Mouse (Mus musculus) bone marrow macrophage, adult 2 months (primary cell): Measurements from ENCODE around the gene Mrps34. TPM values are rescaled to one million over a fixed set of nuclear protein-coding genes. Genes with fewer than 3 reads are reported as not detected.
A peak's percentile ranks its signal among the peaks of the same experiment; 100 is the strongest.

ENCODE experiments used
- H3K27ac ChIP-seq: 2 replicates; pipeline ENCODE4 v1.5.1; 2012; ENCODE audit warnings: low read depth, low read length; ENCODE audit not compliant: insufficient read depth
- H3K4me1 ChIP-seq: 2 replicates; pipeline ENCODE4 v1.6.1; 2012; ENCODE audit warnings: low read length; ENCODE audit not compliant: control insufficient read depth, insufficient read depth
- H3K4me3 ChIP-seq: 2 replicates; pipeline ENCODE4 v1.5.1; 2012; ENCODE audit warnings: mild to moderate bottlenecking, low read length, moderate library complexity; ENCODE audit not compliant: insufficient read depth
- CTCF ChIP-seq: IDR thresholded peaks from 2 replicates; pipeline ENCODE4 v1.5.1; 2012; ENCODE audit warnings: low read depth, mild to moderate bottlenecking, low read length, moderate library complexity
- POLR2A ChIP-seq: IDR thresholded peaks from 2 replicates; pipeline ENCODE4 v1.6.1; 2012; ENCODE audit warnings: mild to moderate bottlenecking, low read depth, low read length, borderline replicate concordance
- polyA plus RNA-seq: library from polyadenylated mRNA; stranded (reverse); fragments of >200 nt; gene quantifications from 2 replicates; pipeline ENCODE4 v1.2.4, GENCODE M21; 2012; ENCODE audit not compliant: missing spikeins, insufficient read depth, insufficient read length

Gene Mrps34
- 25.6 and 34.9 TPM in 2 replicates for polyA plus RNA-seq

DNA sequence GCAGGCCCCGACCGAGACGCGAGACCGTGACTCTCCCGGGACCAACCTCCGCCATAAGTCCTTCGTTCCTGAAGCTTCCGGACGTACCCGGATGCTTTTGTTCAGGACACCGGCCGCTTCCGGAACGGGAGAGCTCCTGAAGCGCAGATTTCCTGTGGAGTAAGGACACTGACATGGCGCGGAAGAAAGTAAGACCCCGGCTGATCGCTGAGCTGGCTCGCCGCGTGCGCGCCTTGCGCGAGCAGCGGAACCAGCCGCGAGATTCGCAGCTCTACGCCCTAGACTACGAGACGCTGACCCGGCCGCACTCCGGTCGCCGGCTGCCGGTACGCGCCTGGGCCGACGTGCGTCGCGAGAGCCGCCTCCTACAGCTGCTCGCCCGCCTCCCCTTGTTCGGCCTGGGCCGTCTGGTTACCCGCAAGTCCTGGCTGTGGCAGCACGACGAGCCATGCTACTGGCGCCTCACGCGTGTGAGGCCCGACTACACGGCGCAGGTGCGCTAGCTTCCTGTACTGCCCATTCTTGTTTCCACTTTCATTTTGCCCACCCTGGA is at the start of gene Mrps34, which contains the start of gene Eme2:
Gene Mrps34 (plus strand): TSS at position 122 of the 553 bp plus-strand sequence.
Gene Eme2 (minus strand): TSS at position 93 of the 553 bp plus-strand sequence.
- Histone ChIP-seq H3K27ac (peak within 1 kb of the TSS; percentile 59), H3K4me3 (peak within 1 kb of the TSS; percentile 100), H3K4me1 (0 out of 2 replicates have a peak, but pooled peaks cover 4% of the 10 kb centered on the region)
- no peak for TF ChIP-seq CTCF
- TF ChIP-seq POLR2A, result peak; percentile 56; the same call in 1 of the 2 replicates

DNA sequence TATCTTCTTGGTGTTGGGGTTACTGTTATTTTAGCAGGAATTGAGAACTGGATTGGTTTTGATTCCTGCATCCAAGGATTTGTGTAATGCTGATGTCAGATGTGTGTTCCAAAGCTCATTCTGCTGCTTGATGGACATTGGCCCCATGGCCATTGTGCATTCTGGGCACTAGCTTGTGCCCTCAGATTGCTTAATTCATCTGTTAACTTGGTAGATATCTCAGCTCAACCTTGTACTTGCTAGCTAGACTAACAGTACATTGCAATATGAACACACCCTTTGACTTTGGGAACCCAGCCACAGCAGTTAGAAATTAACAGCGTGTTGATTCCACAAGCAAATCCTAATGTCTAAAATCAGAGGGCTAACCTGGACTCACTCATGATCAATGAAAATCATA is 47.5 kb upstream of the Mrps34 start:
- Histone ChIP-seq H3K4me1 (peaks cover 12% of the 10 kb centered on the region), H3K4me3 (no peak overlapping the region), H3K27ac (no peak overlapping the region)
- no peak for TF ChIP-seq POLR2A
- TF ChIP-seq CTCF, result no peak

DNA sequence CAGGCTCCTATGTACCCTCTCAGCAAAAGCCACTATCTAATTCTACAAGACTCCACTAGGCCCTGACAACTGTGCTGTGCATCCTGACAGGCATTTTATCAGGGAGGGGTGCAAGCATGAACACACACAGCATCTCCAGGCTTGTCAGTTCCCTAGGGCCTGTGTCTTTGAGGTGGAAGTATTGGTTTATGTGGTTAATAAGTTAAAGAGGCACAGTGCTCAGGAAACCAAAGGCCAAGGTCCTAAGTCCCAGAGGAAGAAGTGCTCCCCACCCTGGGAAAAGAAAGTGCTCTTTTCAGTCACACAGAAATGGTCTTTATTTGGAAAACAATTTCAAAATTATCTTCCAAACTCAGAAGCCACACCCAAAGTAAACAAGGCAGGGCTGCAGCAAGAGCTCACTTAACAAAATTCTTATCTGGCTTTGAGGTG is 46.3 kb upstream of the Mrps34 start:
- peak overlapping the region; percentile 69 for H3K27ac ChIP-seq
- TF ChIP-seq CTCF, result no peak
- peaks cover 12% of the 10 kb centered on the region for H3K4me1 ChIP-seq
- peak overlapping the region; percentile 60 for H3K4me3 ChIP-seq

DNA sequence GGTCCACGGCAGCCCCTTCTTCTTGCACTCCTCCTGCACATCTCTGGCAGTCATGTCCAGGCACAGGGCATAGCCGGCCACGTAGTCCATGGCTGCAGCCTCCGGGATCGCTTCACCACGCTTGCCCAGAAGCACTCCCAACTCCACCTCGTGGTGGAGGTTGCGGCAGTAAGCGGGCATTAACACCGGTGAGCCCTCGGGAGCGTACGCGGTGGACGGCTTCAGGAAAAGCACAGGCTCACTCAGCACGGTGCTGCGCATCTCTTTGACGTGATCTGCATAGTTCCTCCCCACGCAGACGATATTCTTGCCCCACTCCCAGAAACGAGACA is 45.2 kb upstream of the Mrps34 start:
- TF ChIP-seq POLR2A (peak; percentile 13; the same call in 1 of the 2 replicates), CTCF (no peak)
- peak overlapping the region; percentile 75 for H3K4me3 ChIP-seq
- H3K4me1 ChIP-seq, result peaks cover 12% of the 10 kb centered on the region
- H3K27ac ChIP-seq, result peak overlapping the region; percentile 82

DNA sequence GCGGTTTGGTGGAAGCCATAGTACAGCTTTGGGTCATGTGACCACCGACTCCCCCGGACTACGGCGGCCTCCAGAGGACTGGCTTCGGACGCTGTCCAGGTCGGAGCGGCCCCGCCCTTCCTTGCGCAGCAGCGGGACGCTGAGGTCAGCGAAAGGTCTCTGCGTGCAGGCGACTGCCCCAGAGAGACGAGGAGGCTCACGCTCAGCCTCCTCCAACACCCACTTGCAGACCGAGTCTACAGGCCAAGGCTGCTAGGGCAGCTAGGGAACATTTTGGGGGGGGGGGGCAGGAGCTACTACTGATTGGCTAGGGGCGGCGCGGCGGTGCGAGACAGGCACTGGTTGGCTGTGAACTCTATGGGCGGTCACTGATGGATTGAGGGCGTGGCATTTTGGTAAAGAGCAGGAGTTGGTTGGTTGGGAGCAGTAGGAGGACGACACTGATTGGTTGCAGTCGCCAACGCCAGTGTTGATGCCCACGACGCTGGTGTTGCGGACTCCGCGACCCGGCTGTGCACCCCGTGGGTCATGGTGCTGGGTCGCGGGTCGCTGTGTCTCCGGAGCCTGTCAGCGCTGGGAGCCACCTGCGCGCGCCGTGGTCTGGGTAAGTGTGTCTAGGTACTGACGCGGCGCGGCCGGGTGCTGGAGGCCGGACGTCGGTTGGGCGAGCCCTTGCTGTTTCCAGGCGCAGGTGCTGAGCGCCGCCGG is 44.7 kb upstream of the Mrps34 start, which contains the start of gene Fahd1:
Gene Fahd1 (minus strand): TSS at position 300 of the 708 bp plus-strand sequence.
- Histone ChIP-seq H3K4me3 (peak within 1 kb of the TSS; percentile 87), H3K27ac (peak within 1 kb of the TSS; percentile 82), H3K4me1 (peaks cover 11% of the 10 kb centered on the region)
- no peak for TF ChIP-seq CTCF
- TF ChIP-seq POLR2A, result no peak; the same call in 1 of the 2 replicates

- Histone ChIP-seq H3K4me3 (peak overlapping the region; percentile 87), H3K27ac (peak overlapping the region; percentile 73), H3K4me1 (peaks cover 14% of the 10 kb centered on the region)
- TF ChIP-seq CTCF, result 0 out of 2 replicates have a peak, but pooled peaks have one; percentile 10
- TF ChIP-seq POLR2A, result no peak
These were observed 44.2 kb upstream of the Mrps34 start for GRCm38 (mm10) chr17:24850773-24851127.

DNA sequence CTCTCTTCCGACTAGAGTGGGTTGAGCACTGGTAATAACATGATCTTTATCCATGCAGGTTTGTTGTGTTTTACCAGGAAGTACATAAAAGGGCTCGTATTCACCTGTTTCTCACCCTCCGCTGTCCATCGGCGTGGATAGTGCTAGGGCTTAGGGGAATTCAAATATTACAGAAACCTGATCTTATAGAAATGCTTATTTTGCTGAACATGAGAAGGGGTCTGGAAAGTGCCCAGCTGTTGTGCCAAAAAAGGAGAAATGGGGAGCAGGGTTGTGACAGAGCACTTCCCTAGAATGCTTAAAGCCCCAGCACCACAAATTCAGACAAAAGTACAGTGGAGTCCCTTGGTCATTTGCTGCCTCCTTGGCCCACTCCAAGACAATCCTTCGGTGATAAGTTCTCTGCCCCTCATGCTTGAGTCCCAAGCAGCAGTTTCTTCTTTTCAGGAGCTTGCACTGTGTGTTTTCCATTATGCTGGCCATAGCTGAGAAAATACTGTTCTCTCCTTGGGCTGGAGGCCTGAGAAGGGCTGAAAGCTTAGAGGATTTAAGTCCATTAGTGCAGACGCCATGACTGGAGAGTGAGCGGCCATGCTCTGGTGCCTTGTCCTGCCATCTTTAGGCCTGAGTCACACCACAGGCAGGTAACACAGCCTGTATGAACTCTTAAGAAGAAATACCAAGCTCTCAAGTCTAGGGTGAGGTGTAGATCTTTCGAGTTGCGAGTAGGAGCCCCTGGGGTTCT is 43.4 kb upstream of the Mrps34 start:
- TF ChIP-seq CTCF (no peak), POLR2A (no peak)
- Histone ChIP-seq H3K4me3 (peak overlapping the region; percentile 87), H3K27ac (peak overlapping the region; percentile 73), H3K4me1 (peaks cover 13% of the 10 kb centered on the region)

GRCm38 (mm10) chr17:24855838-24856464 is 39.0 kb upstream of the Mrps34 start:
- Histone ChIP-seq H3K4me1 (peaks cover 12% of the 10 kb centered on the region), H3K4me3 (no peak overlapping the region), H3K27ac (no peak overlapping the region)
- no peak for TF ChIP-seq POLR2A
- TF ChIP-seq CTCF, result no peak

- TF ChIP-seq POLR2A, result no peak
- Histone ChIP-seq H3K27ac (no peak overlapping the region), H3K4me3 (no peak overlapping the region), H3K4me1 (peaks cover 11% of the 10 kb centered on the region)
These were observed 38.3 kb upstream of the Mrps34 start for GRCm38 (mm10) chr17:24856589-24856988.
